Comparison of ENCODE assay signal across 8 mouse cellular contexts in the genomic region with DNA sequence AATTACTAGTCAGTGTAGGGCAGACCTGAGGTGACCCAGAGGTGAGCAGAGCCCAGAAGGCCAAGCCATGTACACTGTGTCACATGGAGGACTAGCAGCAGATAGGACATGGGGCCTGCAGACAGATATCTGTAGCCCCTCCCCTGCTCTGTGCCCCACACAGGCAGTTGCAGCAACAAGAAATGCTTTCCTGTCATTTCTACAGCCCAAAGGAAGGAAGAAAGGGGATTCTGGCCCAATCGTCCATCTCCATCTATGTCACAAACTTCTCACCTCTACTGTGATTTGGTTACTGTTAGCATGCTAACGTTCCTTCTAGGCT. TPM values are rescaled to one million over a fixed set of nuclear protein-coding genes. Genes with fewer than 3 reads are reported as not detected.
DNase-seq lines count a peak whose midpoint lies in the region; ATAC-seq and TF ChIP-seq lines count a peak whose summit lies in the region.

No protein-coding gene starts in this region.

- H3K4me2 ChIP-seq in heart, embryonic 14.5 days (ENCODE audit: low read length) = peak overlapping the region; percentile 88
- H3K4me2 ChIP-seq in hindbrain, embryonic 16.5 days (ENCODE audit: low read length) = peak overlapping the region; percentile 69
- H3K4me2 ChIP-seq in midbrain, embryonic 13.5 days (replicated peaks) = peak overlapping the region; percentile 73

- H3K9me3 ChIP-seq in heart, embryonic 14.5 days (ENCODE audit: control insufficient read depth, low read length) = no peaks in the 10 kb centered on the region
- H3K9me3 ChIP-seq in hindbrain, embryonic 16.5 days (ENCODE audit: control insufficient read depth, low read length) = no peaks in the 10 kb centered on the region
- no peaks in the 10 kb centered on the region for H3K9me3 ChIP-seq in midbrain, embryonic 13.5 days

- H3K27ac ChIP-seq in heart, embryonic 14.5 days (replicated peaks in 1 of 2; ENCODE audit: control insufficient read depth in 1 of 2, insufficient read depth in 1 of 2, low read depth in 2 of 2, low read length in 2 of 2) = peak overlapping the region; percentile 23 to 94
- H3K27ac ChIP-seq in bone marrow macrophage, adult 2 months (ENCODE audit: insufficient read depth, low read depth, low read length) = peak overlapping the region; percentile 65
- H3K27ac ChIP-seq in hindbrain, embryonic 16.5 days (ENCODE audit: low read depth, low read length) = no peak overlapping the region
- no peak overlapping the region; the same call in 1 of the 2 replicates for H3K27ac ChIP-seq in midbrain, embryonic 13.5 days

- TF ChIP-seq POLR2A in bone marrow macrophage, adult 2 months (IDR thresholded peaks at IDR 0.05; ENCODE audit: borderline replicate concordance, low read depth, low read length) = no peak

- ATAC-seq in heart, embryonic 14.5 days (ENCODE audit: insufficient number of reproducible peaks, insufficient read depth, low FRiP score, low read depth) = no peak
- ATAC-seq in hindbrain, embryonic 16.5 days = no peak
- no peak for ATAC-seq in midbrain, embryonic 13.5 days

- H3K4me3 ChIP-seq in heart, embryonic 14.5 days (ENCODE audit: control insufficient read depth in 1 of 2, insufficient read depth in 1 of 2, low read depth in 1 of 2, low read length in 2 of 2) = peak overlapping the region in 1 of 2 experiments; percentile 87; a peak in 2 of 4 replicates
- peak overlapping the region; percentile 63 for H3K4me3 ChIP-seq in bone marrow macrophage, adult 2 months (ENCODE audit: insufficient read depth, low read length)
- H3K4me3 ChIP-seq in hindbrain, embryonic 16.5 days (ENCODE audit: low read length) = no peak overlapping the region; the same call in 1 of the 2 replicates
- peak overlapping the region; percentile 66 for H3K4me3 ChIP-seq in midbrain, embryonic 13.5 days (replicated peaks)

- peak overlapping the region; percentile 94 for H3K9ac ChIP-seq in heart, embryonic 14.5 days (ENCODE audit: low read length)
- H3K9ac ChIP-seq in hindbrain, embryonic 16.5 days (ENCODE audit: low read depth, low read length) = peak overlapping the region; percentile 85; the same call in 1 of the 2 replicates
- H3K9ac ChIP-seq in midbrain, embryonic 13.5 days (replicated peaks) = peak overlapping the region; percentile 84

- WGBS in heart, embryonic 14.5 days = 40% methylated on average over 2 of the region's 2 CpGs
- WGBS in hindbrain, embryonic 16.5 days = 62% methylated on average over 2 of the region's 2 CpGs
- 65% methylated on average over 2 of the region's 2 CpGs for whole genome bisulfite sequencing in midbrain, embryonic 13.5 days

- peaks cover 34% of the 10 kb centered on the region for H3K36me3 ChIP-seq in heart, embryonic 14.5 days (ENCODE audit: control insufficient read depth, insufficient read depth, low read length)
- H3K36me3 ChIP-seq in hindbrain, embryonic 16.5 days (ENCODE audit: control insufficient read depth, insufficient read depth, low read length) = 0 out of 2 replicates have a peak, but pooled peaks cover 2% of the 10 kb centered on the region
- peaks cover 20% of the 10 kb centered on the region for H3K36me3 ChIP-seq in midbrain, embryonic 13.5 days

- no peak for TF ChIP-seq CTCF in bone marrow macrophage, adult 2 months (IDR thresholded peaks at IDR 0.05; ENCODE audit: low read depth, low read length)

- peaks cover 27 to 42% of the 10 kb centered on the region in 2 experiments for H3K4me1 ChIP-seq in heart, embryonic 14.5 days (ENCODE audit: control insufficient read depth in 2 of 2, insufficient read depth in 2 of 2, low read length in 2 of 2)
- peaks cover 45% of the 10 kb centered on the region for H3K4me1 ChIP-seq in bone marrow macrophage, adult 2 months (ENCODE audit: control insufficient read depth, insufficient read depth, low read length)
- peaks cover 13% of the 10 kb centered on the region for H3K4me1 ChIP-seq in hindbrain, embryonic 16.5 days (ENCODE audit: control insufficient read depth, insufficient read depth, low read depth, low read length)
- peaks cover 20% of the 10 kb centered on the region for H3K4me1 ChIP-seq in midbrain, embryonic 13.5 days (replicated peaks)

- DNase-seq in heart, adult 9 months (ENCODE audit: low spot score in 2 of 2) = no peak
- DNase-seq in cerebellum, adult 8-10 months = no peak
- DNase-seq in cerebellum, adult 11 months = no peak
- DNase-seq in adrenal gland, postnatal 14 days = no peak

- H3K27me3 ChIP-seq in heart, embryonic 14.5 days (ENCODE audit: control insufficient read depth, insufficient read depth, low read length) = no peaks in the 10 kb centered on the region
- H3K27me3 ChIP-seq in hindbrain, embryonic 16.5 days (replicated peaks; ENCODE audit: control insufficient read depth, insufficient read depth, low read length) = no peaks in the 10 kb centered on the region
- H3K27me3 ChIP-seq in midbrain, embryonic 13.5 days = no peaks in the 10 kb centered on the region

RNA-seq across cellular contexts. Expression of a gene that starts 1.1 kb away (rescaled TPM):
- 5.8 and 6.3 TPM in 2 replicates for polyA plus RNA-seq in heart, embryonic 14.5 days (2014; fragmentation: Nextera tagmentation; extraction: Ambion mirVana)
- polyA plus RNA-seq in bone marrow macrophage, adult 2 months (2012; ENCODE audit: insufficient read depth, insufficient read length, missing spikeins) = 10.6 and 11.6 TPM in 2 replicates
- 9.7 and 9.8 TPM in 2 replicates for polyA plus RNA-seq in hindbrain, embryonic 16.5 days (2015; fragmentation: Nextera tagmentation; extraction: Ambion mirVana)
- 11.6 and 12.1 TPM in 2 replicates for polyA plus RNA-seq in midbrain, embryonic 13.5 days (2015; fragmentation: Nextera tagmentation; extraction: Ambion mirVana)
- 8.1 and 8.5 TPM in 2 replicates for total RNA-seq in adrenal gland, postnatal 14 days (2021)

RNA-seq across cellular contexts. Expression of a gene that starts 13.8 kb away (rescaled TPM):
- 0.92 and 1.3 TPM in 2 replicates for polyA plus RNA-seq in heart, embryonic 14.5 days (2014; fragmentation: Nextera tagmentation; extraction: Ambion mirVana)
- polyA plus RNA-seq in bone marrow macrophage, adult 2 months (2012; ENCODE audit: insufficient read depth, insufficient read length, missing spikeins) = 74.9 and 86.3 TPM in 2 replicates
- polyA plus RNA-seq in hindbrain, embryonic 16.5 days (2015; fragmentation: Nextera tagmentation; extraction: Ambion mirVana) = 1.1 and 1.7 TPM in 2 replicates
- polyA plus RNA-seq in midbrain, embryonic 13.5 days (2015; fragmentation: Nextera tagmentation; extraction: Ambion mirVana) = 0.96 and 1.5 TPM in 2 replicates
- 22.5 and 28.9 TPM in 2 replicates for total RNA-seq in adrenal gland, postnatal 14 days (2021)

RNA-seq across cellular contexts. Expression of a gene that starts 33.9 kb away (rescaled TPM):
- polyA plus RNA-seq in heart, embryonic 14.5 days (2014; fragmentation: Nextera tagmentation; extraction: Ambion mirVana) = 9.7 and 10.4 TPM in 2 replicates
- 85.3 and 90.3 TPM in 2 replicates for polyA plus RNA-seq in bone marrow macrophage, adult 2 months (2012; ENCODE audit: insufficient read depth, insufficient read length, missing spikeins)
- polyA plus RNA-seq in hindbrain, embryonic 16.5 days (2015; fragmentation: Nextera tagmentation; extraction: Ambion mirVana) = 13.9 and 14.8 TPM in 2 replicates
- polyA plus RNA-seq in midbrain, embryonic 13.5 days (2015; fragmentation: Nextera tagmentation; extraction: Ambion mirVana) = 12.0 and 13.9 TPM in 2 replicates
- total RNA-seq in adrenal gland, postnatal 14 days (2021) = 25.5 and 29.3 TPM in 2 replicates

RNA-seq across cellular contexts. Expression of a gene that starts 43.2 kb away (rescaled TPM):
- not detected in 2 replicates for polyA plus RNA-seq in heart, embryonic 14.5 days (2014; fragmentation: Nextera tagmentation; extraction: Ambion mirVana)
- not detected in 2 replicates for polyA plus RNA-seq in bone marrow macrophage, adult 2 months (2012; ENCODE audit: insufficient read depth, insufficient read length, missing spikeins)
- polyA plus RNA-seq in hindbrain, embryonic 16.5 days (2015; fragmentation: Nextera tagmentation; extraction: Ambion mirVana) = not detected in 2 replicates
- polyA plus RNA-seq in midbrain, embryonic 13.5 days (2015; fragmentation: Nextera tagmentation; extraction: Ambion mirVana) = not detected in 2 replicates
- total RNA-seq in adrenal gland, postnatal 14 days (2021) = not detected in 2 replicates

Comparison
In these comparisons a context has a peak if more than half of its experiments do, and no peak if none do; other contexts are left out.
1. H3K27ac ChIP-seq: peak in heart, embryonic 14.5 days (2 of 2) and bone marrow macrophage, adult 2 months (single experiment); none in hindbrain, embryonic 16.5 days (single experiment) and midbrain, embryonic 13.5 days (single experiment).
2. RNA of a gene that starts 13.8 kb away (polyA plus RNA-seq): 74.9 to 86.3 TPM in bone marrow macrophage, adult 2 months; 0.92 to 1.3 TPM in heart, embryonic 14.5 days, 1.1 to 1.7 TPM in hindbrain, embryonic 16.5 days and 0.96 to 1.5 TPM in midbrain, embryonic 13.5 days; every median in the first group is over 10 times any median in the second.
3. Peak in every context shown above with its lines, with median percentiles within 50 percentile points of each other: H3K4me2 ChIP-seq and H3K9ac ChIP-seq.